Mouse (Mus musculus) spleen, adult 2 months (tissue): ENCODE measurements around the gene Igsf9b. TPM values are rescaled to one million over a fixed set of nuclear protein-coding genes. Genes with fewer than 3 reads are reported as not detected.

ENCODE experiments used
- DNase-seq, 2 experiments: peaks; one replicate each; pipeline versions ENCODE4 v3.0.0 to v3.0.0-alpha.2; 2012 to 2021; ENCODE audit warnings: low spot score in 2 of 2, low read depth in 1 of 2
- H3K27ac ChIP-seq: fragments of 200-500 bp; 2 replicates; pipeline ENCODE4 v1.5.1; 2012; ENCODE audit warnings: low read length, inconsistent platforms; ENCODE audit not compliant: insufficient read depth
- H3K27me3 ChIP-seq: fragments of 200-500 bp; 2 replicates; pipeline ENCODE4 v1.6.1; 2012; ENCODE audit warnings: mild to moderate bottlenecking, moderate library complexity, low read length, inconsistent platforms; ENCODE audit not compliant: control insufficient read depth, insufficient read depth
- H3K36me3 ChIP-seq: fragments of 200-500 bp; 2 replicates; pipeline ENCODE4 v1.6.1; 2012; ENCODE audit warnings: mild to moderate bottlenecking, low read length, inconsistent platforms; ENCODE audit not compliant: control insufficient read depth, insufficient read depth
- H3K4me1 ChIP-seq: fragments of 200-500 bp; 2 replicates; pipeline ENCODE4 v1.6.1; 2011; ENCODE audit warnings: inconsistent platforms; ENCODE audit not compliant: control insufficient read depth, insufficient read depth, insufficient read length
- H3K4me3 ChIP-seq: fragments of 200-500 bp; 2 replicates; pipeline ENCODE4 v1.5.1; 2011; ENCODE audit warnings: mild to moderate bottlenecking, inconsistent platforms; ENCODE audit not compliant: insufficient read depth, insufficient read length; ENCODE audit errors: extremely low read depth
- CTCF ChIP-seq: fragments of 200-500 bp; IDR thresholded peaks from 2 replicates; pipeline ENCODE4 v1.5.1; 2011; ENCODE audit warnings: mild to moderate bottlenecking, inconsistent platforms; ENCODE audit not compliant: insufficient read depth, insufficient read length, insufficient replicate concordance; ENCODE audit errors: extremely low read depth
- POLR2A ChIP-seq: fragments of 200-500 bp; IDR thresholded peaks from 2 replicates; pipeline ENCODE4 v1.6.1; 2011; ENCODE audit warnings: low read depth, low read length, inconsistent platforms
- WGBS: fragments of 180-500 bp; shearing (Covaris S2); methylation state at CpG from one replicate; pipeline ENCODE4 v1.1.7; 2018; 5-methylcytosine and 5-hydroxymethylcytosine counted together
- polyA plus RNA-seq: library from polyadenylated mRNA; depleted of rRNA; stranded (reverse); fragments of >200 nt; gene quantifications from 2 replicates; pipeline ENCODE4 v1.2.3, GENCODE M21; 2012

Gene Igsf9b
- polyA plus RNA-seq, 1 experiment: 0.29 TPM

DNA sequence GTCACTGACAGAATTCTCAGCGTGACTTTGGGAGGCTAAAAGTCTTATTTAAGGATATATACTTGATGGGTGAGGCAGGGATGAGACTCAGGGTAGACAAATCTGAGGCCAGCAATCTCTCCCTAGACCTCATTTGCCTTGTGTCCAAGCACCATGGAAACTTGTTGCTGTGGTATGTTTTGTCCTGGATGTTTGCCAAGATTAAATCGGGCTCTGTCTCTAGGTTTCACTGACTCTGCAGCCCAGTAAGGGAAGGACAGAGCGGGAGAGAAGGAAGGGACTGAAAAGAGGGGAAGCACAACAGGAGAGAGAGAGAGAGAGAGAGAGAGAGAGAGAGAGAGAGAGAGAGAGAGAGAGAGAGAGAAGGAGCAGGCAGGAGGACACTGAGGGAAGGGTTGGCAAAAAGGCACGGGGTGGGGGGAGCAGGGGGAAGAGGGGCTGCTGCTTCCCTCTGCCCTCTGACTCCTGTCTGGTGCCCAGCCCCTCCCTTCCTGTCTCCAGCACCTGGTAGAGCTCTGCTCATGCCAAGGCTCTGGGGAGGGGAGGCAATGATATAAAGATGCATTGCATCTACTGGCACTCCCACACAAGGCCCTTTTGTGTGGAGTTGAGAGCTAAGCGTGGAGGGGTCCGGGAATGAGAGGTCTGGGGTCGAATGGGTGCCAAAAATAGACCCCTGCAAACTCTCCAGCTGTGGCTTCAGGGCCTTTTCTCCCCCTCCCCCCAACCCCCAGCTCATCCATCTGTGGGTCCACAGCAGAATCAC lies 9.3 kb upstream of the Igsf9b start:
- H3K4me1 ChIP-seq: no peaks in the 10 kb centered on the region

GRCm38 (mm10) chr9:27294380-27294779 lies 4.6 kb upstream of the Igsf9b start:
- peaks cover 3% of the 10 kb centered on the region; the same call in 1 of the 2 replicates for H3K27me3 ChIP-seq
- H3K4me3 ChIP-seq: no peak overlapping the region
- TF ChIP-seq CTCF (no peak), POLR2A (no peak)
- 68% methylated on average over 4 of the region's 4 CpGs for WGBS
- H3K4me1 ChIP-seq: no peaks in the 10 kb centered on the region
- H3K27ac ChIP-seq: no peak overlapping the region
- no peak for DNase-seq
- H3K36me3 ChIP-seq: no peaks in the 10 kb centered on the region

More for the DNA sequence above, 9.3 kb upstream of the Igsf9b start:
- TF ChIP-seq CTCF (no peak), POLR2A (no peak)
- Histone ChIP-seq H3K4me3 (no peak overlapping the region), H3K36me3 (no peaks in the 10 kb centered on the region), H3K27ac (no peak overlapping the region), H3K27me3 (no peaks in the 10 kb centered on the region)
- WGBS: 55% methylated on average over 7 of the region's 7 CpGs
- no peak for DNase-seq

DNA sequence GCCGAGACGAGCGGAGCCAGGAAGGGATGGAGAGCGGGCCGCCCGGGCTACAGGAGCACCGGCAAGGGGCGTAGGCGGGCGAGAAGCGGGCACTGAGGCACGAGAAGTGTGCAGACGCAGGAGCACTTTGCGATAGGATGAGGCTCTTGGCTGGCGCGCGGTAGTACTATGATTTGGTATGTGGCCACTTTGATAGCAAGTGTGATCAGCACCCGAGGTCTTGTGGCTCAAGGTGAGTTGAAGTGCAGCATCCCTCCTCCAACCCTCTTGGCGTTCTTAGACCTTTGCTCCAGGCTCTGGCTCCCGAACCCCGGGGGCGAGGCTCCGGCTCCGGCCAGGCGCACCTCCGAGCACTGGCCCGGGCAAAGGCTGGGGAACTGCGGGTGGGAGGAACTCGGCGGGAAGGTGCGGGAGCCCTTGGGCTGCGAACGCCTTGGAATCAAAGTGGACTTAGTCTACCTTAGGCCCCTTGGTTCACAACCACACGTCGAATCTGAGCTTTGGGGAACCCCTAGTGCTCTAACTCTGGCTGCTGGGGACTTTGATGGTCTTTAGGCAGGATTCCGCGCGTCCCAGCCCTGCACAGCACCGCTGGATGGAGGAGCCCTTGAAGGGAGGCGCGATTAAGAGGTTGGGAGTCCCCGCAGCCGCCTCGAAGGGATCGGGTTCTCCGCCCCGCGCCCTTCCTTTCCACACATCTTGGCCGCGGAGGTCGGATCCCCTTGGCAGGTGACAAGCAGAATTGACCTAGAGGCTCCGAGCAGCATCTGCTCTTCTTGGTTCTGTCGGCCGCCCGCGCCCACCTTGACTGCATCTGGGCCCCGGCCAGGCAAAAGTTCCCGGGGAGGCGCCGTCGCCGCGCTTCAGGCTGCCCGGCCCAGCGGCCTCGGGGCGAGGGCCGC lies 533 bp downstream of the Igsf9b start:
- H3K36me3 ChIP-seq: no peaks in the 10 kb centered on the region
- TF ChIP-seq POLR2A (no peak), CTCF (no peak)
- H3K4me1 ChIP-seq: no peaks in the 10 kb centered on the region
- no peak overlapping the region for H3K27ac ChIP-seq
- H3K27me3 ChIP-seq: peaks cover 12% of the 10 kb centered on the region; the same call in 1 of the 2 replicates
- H3K4me3 ChIP-seq: no peak overlapping the region; the same call in 1 of the 2 replicates
- 2% methylated on average over 68 of the region's 68 CpGs for WGBS
- no peak for DNase-seq

DNA sequence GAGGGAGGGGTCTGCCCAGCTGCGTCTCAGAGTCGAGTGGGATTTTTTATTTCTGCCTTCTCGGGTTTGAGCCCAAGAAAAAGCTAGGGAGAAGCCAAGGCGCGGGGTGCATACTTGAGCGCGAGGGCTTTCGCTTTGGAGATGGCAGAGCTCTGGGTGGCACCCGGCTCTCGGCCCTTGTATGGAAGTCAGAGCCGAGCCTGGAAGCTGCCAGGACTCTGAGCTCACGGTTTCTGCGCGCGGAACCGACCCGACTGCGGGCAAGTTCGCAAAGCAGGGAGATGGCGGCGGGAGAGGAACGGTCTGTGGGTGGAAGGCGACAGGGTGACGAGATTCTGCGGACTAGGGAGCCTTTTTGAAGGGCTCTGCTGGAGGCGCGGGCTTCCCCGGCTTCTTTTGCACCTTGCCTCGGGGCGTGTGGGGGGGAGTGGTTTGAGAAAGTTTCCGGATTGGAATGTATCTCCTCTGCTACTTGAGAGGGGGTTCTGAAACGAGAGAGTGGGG lies 1.2 kb downstream of the Igsf9b start:
- no peak overlapping the region for H3K27ac ChIP-seq
- WGBS: 3% methylated on average over 32 of the region's 32 CpGs

GRCm38 (mm10) chr9:27300698-27301097 lies 1.7 kb downstream of the Igsf9b start:
- TF ChIP-seq CTCF (no peak), POLR2A (no peak)
- 11% methylated on average over 4 of the region's 4 CpGs for WGBS
- Histone ChIP-seq H3K4me1 (no peaks in the 10 kb centered on the region), H3K27ac (no peak overlapping the region), H3K4me3 (no peak overlapping the region), H3K36me3 (no peaks in the 10 kb centered on the region), H3K27me3 (peaks cover 12% of the 10 kb centered on the region; the same call in 1 of the 2 replicates)
- DNase-seq: no peak

More for the DNA sequence above, 1.2 kb downstream of the Igsf9b start:
- no peak for DNase-seq
- Histone ChIP-seq H3K4me1 (no peaks in the 10 kb centered on the region), H3K4me3 (no peak overlapping the region), H3K36me3 (no peaks in the 10 kb centered on the region), H3K27me3 (peaks cover 12% of the 10 kb centered on the region; the same call in 1 of the 2 replicates)
- TF ChIP-seq POLR2A (no peak), CTCF (no peak)

DNA sequence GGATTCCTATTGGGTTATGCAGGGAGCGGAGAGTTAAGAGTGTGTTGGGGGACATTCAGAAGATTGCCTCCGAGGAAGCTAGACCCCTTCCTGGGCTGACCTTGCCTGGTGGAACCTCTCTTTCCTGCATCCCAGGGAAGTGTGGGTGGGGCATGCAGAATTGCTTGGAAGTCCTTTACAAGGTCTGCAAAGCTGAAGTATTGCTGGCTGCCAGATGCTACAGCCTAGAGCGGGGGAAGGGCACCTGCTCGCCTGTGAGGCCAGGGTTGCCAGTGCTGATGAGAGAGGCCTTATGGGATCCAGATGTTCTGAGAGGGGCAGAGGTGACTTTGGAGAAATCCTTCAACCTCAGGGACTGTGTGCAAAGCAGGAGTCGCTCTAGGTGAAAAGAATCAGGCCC lies 2.5 kb downstream of the Igsf9b start:
- H3K4me1 ChIP-seq: no peaks in the 10 kb centered on the region
- DNase-seq: no peak
- peaks cover 12% of the 10 kb centered on the region; the same call in 1 of the 2 replicates for H3K27me3 ChIP-seq
- TF ChIP-seq CTCF (no peak), POLR2A (no peak)
- whole genome bisulfite sequencing: 73% methylated on average over 5 of the region's 5 CpGs
- no peaks in the 10 kb centered on the region for H3K36me3 ChIP-seq
- no peak overlapping the region for H3K27ac ChIP-seq
- H3K4me3 ChIP-seq: no peak overlapping the region
